ENCODE assay signal across 19 mouse cellular contexts in the genomic region with DNA sequence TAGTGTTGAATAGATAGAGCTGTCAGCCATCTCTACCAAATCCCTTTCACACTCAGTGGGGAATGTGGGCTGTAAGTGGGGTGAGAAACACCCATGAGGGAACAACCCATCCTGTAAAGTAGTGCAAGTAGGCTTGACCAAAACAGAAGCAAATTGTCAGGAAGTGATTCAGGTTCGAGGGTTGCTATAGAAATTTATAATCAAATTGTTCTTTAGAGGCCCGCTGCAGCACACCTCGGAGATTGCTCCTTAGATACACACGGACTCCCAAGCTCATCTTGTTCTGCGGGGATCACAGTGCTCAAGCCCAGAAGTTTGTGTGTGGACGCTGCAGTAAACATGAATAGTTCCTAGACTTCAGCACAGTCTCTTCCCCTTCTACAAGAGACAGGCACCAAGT. TPM values are rescaled to one million over a fixed set of nuclear protein-coding genes. Genes with fewer than 3 reads are reported as not detected.
DNase-seq lines count a peak whose midpoint lies in the region; ATAC-seq lines count a peak whose summit lies in the region.
"Had no signal": no experiment of that assay in that cellular context is flagged by ENCODE, and none has a peak within 500 bp of the region (broad histone marks: within the 10 kb centered on the region; RNA-seq: fewer than 3 reads in every experiment).

Gene Klrg1, minus strand, starts transcription at position 101 of the 400 bp plus-strand sequence.

- H3K4me3 ChIP-seq in forebrain, embryonic 11.5 days (ENCODE audit: low read depth, low read length): no peak within 1 kb of the TSS
- H3K4me3 ChIP-seq in forebrain, embryonic 12.5 days (replicated peaks): no peak within 1 kb of the TSS
- H3K4me3 ChIP-seq: embryonic facial prominence, embryonic 10.5 days; embryonic facial prominence, embryonic 12.5 days; forebrain, embryonic 13.5 days; forebrain, embryonic 15.5 days had no signal

- peak; percentile 3 for DNase-seq in forebrain, embryonic 11.5 days (ENCODE audit: low spot score)
- DNase-seq in ovary, adult 18-20 months (ENCODE audit: low spot score): no peak
- no peak for DNase-seq in lung, postnatal 25 days (ENCODE audit: low spot score)
- DNase-seq: adrenal gland, adult 8-10 months; adrenal gland, postnatal 14 days; adrenal gland, postnatal 36 days; B cell, adult 2 months; cerebellum, adult 11-12 months; cerebellum, adult 2 months; cerebellum, adult 9-10 months; cerebellum, postnatal 10 days; cerebellum, postnatal 25 days; forebrain, postnatal 0 days had no signal

- ATAC-seq in forebrain, embryonic 11.5 days (replicated peaks; ENCODE audit: low FRiP score): no peak
- ATAC-seq in forebrain, embryonic 12.5 days (ENCODE audit: low FRiP score): no peak
- no peak for ATAC-seq in inflammation-experienced regulatory T-cells, adult 6 months
- ATAC-seq: forebrain, embryonic 13.5 days; forebrain, embryonic 15.5 days; forebrain, postnatal 0 days had no signal

- H3K4me2 ChIP-seq in forebrain, embryonic 11.5 days (ENCODE audit: low read depth, low read length, severe bottlenecking): no peak within 1 kb of the TSS
- no peak within 1 kb of the TSS for H3K4me2 ChIP-seq in forebrain, embryonic 12.5 days
- H3K4me2 ChIP-seq: embryonic facial prominence, embryonic 12.5 days; forebrain, embryonic 13.5 days; forebrain, embryonic 15.5 days had no signal

- no peaks in the 10 kb centered on the region for H3K27me3 ChIP-seq in forebrain, embryonic 11.5 days (ENCODE audit: control insufficient read depth, insufficient read depth, low read length)
- no peaks in the 10 kb centered on the region for H3K27me3 ChIP-seq in forebrain, embryonic 12.5 days
- H3K27me3 ChIP-seq: embryonic facial prominence, embryonic 12.5 days; forebrain, embryonic 13.5 days; forebrain, embryonic 15.5 days had no signal

- H3K4me1 ChIP-seq in forebrain, embryonic 11.5 days (replicated peaks; ENCODE audit: control insufficient read depth, insufficient read depth, low read length): no peaks in the 10 kb centered on the region
- no peaks in the 10 kb centered on the region for H3K4me1 ChIP-seq in forebrain, embryonic 12.5 days
- H3K4me1 ChIP-seq: embryonic facial prominence, embryonic 10.5 days; embryonic facial prominence, embryonic 12.5 days; forebrain, embryonic 13.5 days; forebrain, embryonic 15.5 days had no signal

- no peaks in the 10 kb centered on the region for H3K36me3 ChIP-seq in forebrain, embryonic 11.5 days (ENCODE audit: control insufficient read depth, insufficient read depth, low read length)
- no peaks in the 10 kb centered on the region for H3K36me3 ChIP-seq in forebrain, embryonic 12.5 days (replicated peaks)
- H3K36me3 ChIP-seq: embryonic facial prominence, embryonic 10.5 days; embryonic facial prominence, embryonic 12.5 days; forebrain, embryonic 15.5 days had no signal

- H3K27ac ChIP-seq in forebrain, embryonic 11.5 days (ENCODE audit: low read depth, low read length): no peak within 1 kb of the TSS
- H3K27ac ChIP-seq in forebrain, embryonic 12.5 days: no peak within 1 kb of the TSS
- H3K27ac ChIP-seq: embryonic facial prominence, embryonic 10.5 days; embryonic facial prominence, embryonic 12.5 days; forebrain, embryonic 13.5 days; forebrain, embryonic 15.5 days had no signal

- 81% methylated on average over 6 of the region's 6 CpGs for WGBS in forebrain, embryonic 11.5 days
- WGBS in forebrain, embryonic 12.5 days: 88% methylated on average over 6 of the region's 6 CpGs

- no peak within 1 kb of the TSS for H3K9ac ChIP-seq in forebrain, embryonic 11.5 days (ENCODE audit: low read length)
- no peak within 1 kb of the TSS for H3K9ac ChIP-seq in forebrain, embryonic 12.5 days
- H3K9ac ChIP-seq: embryonic facial prominence, embryonic 12.5 days; forebrain, embryonic 13.5 days; forebrain, embryonic 15.5 days; forebrain, postnatal 0 days had no signal

- no peaks in the 10 kb centered on the region for H3K9me3 ChIP-seq in forebrain, embryonic 11.5 days (ENCODE audit: control insufficient read depth, low read length)
- H3K9me3 ChIP-seq in forebrain, embryonic 12.5 days: no peaks in the 10 kb centered on the region
- H3K9me3 ChIP-seq: embryonic facial prominence, embryonic 10.5 days; embryonic facial prominence, embryonic 12.5 days; forebrain, embryonic 13.5 days; forebrain, embryonic 15.5 days had no signal

RNA-seq across cellular contexts. Expression of gene Klrg1, which starts in this region (rescaled TPM):
- polyA plus RNA-seq in forebrain, embryonic 11.5 days (2014; fragmentation: Nextera tagmentation; extraction: Ambion mirVana): not detected in 2 replicates
- 0.18 and 0.32 TPM in 2 replicates for polyA plus RNA-seq in forebrain, embryonic 12.5 days (2016; fragmentation: Nextera tagmentation; extraction: Ambion mirVana)
- 10 to 100 TPM; 31.8 to 88.8 (median 33.5) TPM for polyA plus RNA-seq in inflammation-experienced regulatory T-cells, adult 6 months (2017; shearing (Covaris generic))
- polyA plus RNA-seq: embryonic facial prominence, embryonic 10.5 days had no signal

Comparison
In these comparisons a context has a peak if more than half of its experiments do, and no peak if none do; other contexts are left out.
1. RNA of gene Klrg1 (polyA plus RNA-seq): 31.8 to 88.8 TPM in inflammation-experienced regulatory T-cells, adult 6 months; 0.18 to 0.32 TPM in forebrain, embryonic 12.5 days and not detected in forebrain, embryonic 11.5 days; every median in the first group is over 10 times any median in the second.
2. Peak in DNase-seq in forebrain, embryonic 11.5 days; RNA of the gene not detected or under 1 TPM.